Mouse (Mus musculus) spleen, adult 2 months (tissue): ENCODE data around the gene Padi6. TPM values are rescaled to one million over a fixed set of nuclear protein-coding genes. Genes with fewer than 3 reads are reported as not detected.

ENCODE experiments used
- DNase-seq, 2 experiments: peaks; one replicate each; pipeline versions ENCODE4 v3.0.0 to v3.0.0-alpha.2; 2012 to 2021; ENCODE audit warnings: low spot score in 2 of 2, low read depth in 1 of 2
- H3K27ac ChIP-seq: fragments of 200-500 bp; 2 replicates; pipeline ENCODE4 v1.5.1; 2012; ENCODE audit warnings: low read length, inconsistent platforms; ENCODE audit not compliant: insufficient read depth
- H3K27me3 ChIP-seq: fragments of 200-500 bp; 2 replicates; pipeline ENCODE4 v1.6.1; 2012; ENCODE audit warnings: mild to moderate bottlenecking, moderate library complexity, low read length, inconsistent platforms; ENCODE audit not compliant: control insufficient read depth, insufficient read depth
- H3K36me3 ChIP-seq: fragments of 200-500 bp; 2 replicates; pipeline ENCODE4 v1.6.1; 2012; ENCODE audit warnings: mild to moderate bottlenecking, low read length, inconsistent platforms; ENCODE audit not compliant: control insufficient read depth, insufficient read depth
- H3K4me1 ChIP-seq: fragments of 200-500 bp; 2 replicates; pipeline ENCODE4 v1.6.1; 2011; ENCODE audit warnings: inconsistent platforms; ENCODE audit not compliant: control insufficient read depth, insufficient read depth, insufficient read length
- H3K4me3 ChIP-seq: fragments of 200-500 bp; 2 replicates; pipeline ENCODE4 v1.5.1; 2011; ENCODE audit warnings: mild to moderate bottlenecking, inconsistent platforms; ENCODE audit not compliant: insufficient read depth, insufficient read length; ENCODE audit errors: extremely low read depth
- CTCF ChIP-seq: fragments of 200-500 bp; IDR thresholded peaks from 2 replicates; pipeline ENCODE4 v1.5.1; 2011; ENCODE audit warnings: mild to moderate bottlenecking, inconsistent platforms; ENCODE audit not compliant: insufficient read depth, insufficient read length, insufficient replicate concordance; ENCODE audit errors: extremely low read depth
- POLR2A ChIP-seq: fragments of 200-500 bp; IDR thresholded peaks from 2 replicates; pipeline ENCODE4 v1.6.1; 2011; ENCODE audit warnings: low read depth, low read length, inconsistent platforms
- WGBS: fragments of 180-500 bp; shearing (Covaris S2); methylation state at CpG from one replicate; pipeline ENCODE4 v1.1.7; 2018; 5-methylcytosine and 5-hydroxymethylcytosine counted together
- polyA plus RNA-seq: library from polyadenylated mRNA; depleted of rRNA; stranded (reverse); fragments of >200 nt; gene quantifications from 2 replicates; pipeline ENCODE4 v1.2.3, GENCODE M21; 2012; rRNA removed

Padi6 gene
- polyA plus RNA-seq: 0.05 and 0.09 TPM in 2 replicates

DNA sequence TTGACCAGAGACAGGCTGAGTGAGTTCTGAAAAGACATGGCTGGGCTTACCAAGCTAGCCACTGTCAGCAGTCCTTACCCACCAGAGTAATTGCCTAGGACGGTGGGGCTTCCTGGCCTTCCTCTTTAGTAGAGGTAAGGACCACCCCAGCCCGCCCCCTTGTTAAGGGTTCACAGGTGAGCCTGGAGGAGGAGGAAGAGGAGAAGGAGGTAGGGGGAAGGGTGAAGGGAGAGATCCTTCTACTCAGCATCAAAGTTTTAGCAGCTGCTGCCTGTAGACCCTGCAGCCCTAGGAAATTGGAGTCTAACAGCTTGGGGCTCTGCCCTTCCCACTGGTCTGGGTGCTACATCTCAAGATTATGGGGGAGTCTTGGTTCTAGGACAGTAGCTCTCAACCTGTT lies at the start of gene Padi6:
TSS of gene Padi6 (minus strand) at position 101 of the 400 bp plus-strand sequence.
- Histone ChIP-seq H3K4me3 (no peak within 1 kb of the TSS), H3K27ac (no peak within 1 kb of the TSS), H3K36me3 (no peaks in the 10 kb centered on the region), H3K4me1 (peaks cover 9% of the 10 kb centered on the region; the same call in 1 of the 2 replicates), H3K27me3 (no peaks in the 10 kb centered on the region)
- TF ChIP-seq CTCF (no peak), POLR2A (no peak)
- 86% methylated on average over 2 of the region's 2 CpGs for WGBS
- DNase-seq: no peak

DNA sequence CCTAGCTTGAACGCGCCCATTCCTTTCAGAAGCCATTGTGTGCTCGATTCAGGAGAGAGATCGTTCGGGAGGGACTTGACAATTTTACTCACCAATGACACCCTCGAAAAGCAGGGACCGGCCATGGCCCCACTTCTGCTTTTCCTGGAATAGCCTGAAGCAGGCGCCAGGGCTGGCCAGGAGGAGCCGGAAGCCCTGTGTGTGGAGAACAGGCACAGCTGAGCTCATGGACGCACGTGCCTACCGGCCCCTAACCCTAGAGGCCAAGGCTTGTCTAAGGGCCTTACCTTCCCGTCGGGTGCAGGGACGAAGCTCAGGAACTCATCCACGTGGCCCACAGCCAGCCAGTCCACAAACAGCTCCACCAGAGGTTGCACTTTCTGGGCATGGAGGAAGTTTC lies 48.6 kb upstream of the Padi6 start:
- Histone ChIP-seq H3K27ac (no peak overlapping the region), H3K27me3 (no peaks in the 10 kb centered on the region), H3K36me3 (no peaks in the 10 kb centered on the region), H3K4me3 (no peak overlapping the region), H3K4me1 (no peaks in the 10 kb centered on the region)
- no peak for DNase-seq
- TF ChIP-seq POLR2A (no peak), CTCF (no peak)
- 80% methylated on average over 16 of the region's 16 CpGs for WGBS

DNA sequence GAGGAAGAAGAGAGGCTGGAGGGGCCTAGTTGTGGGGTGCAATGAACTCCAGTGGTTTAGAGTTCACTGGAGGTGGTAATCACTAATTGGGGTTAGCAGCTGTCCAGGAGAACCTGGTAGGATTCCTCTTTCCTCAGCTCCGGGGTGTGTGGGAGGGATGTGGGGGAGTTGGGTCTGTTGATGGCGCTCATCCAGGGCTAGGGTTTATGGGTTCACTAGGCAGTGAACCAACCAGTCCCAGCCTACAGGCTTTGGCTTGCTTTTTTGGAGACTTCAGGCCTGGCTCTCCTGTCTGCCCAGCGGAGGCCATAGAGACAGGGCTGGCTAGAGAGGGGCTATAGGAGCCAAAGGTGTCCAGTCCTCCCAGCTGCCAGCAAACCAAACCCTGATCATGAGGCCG lies 47.5 kb upstream of the Padi6 start:
- Histone ChIP-seq H3K4me1 (no peaks in the 10 kb centered on the region), H3K36me3 (no peaks in the 10 kb centered on the region), H3K27ac (no peak overlapping the region), H3K4me3 (no peak overlapping the region), H3K27me3 (no peaks in the 10 kb centered on the region)
- 85% methylated on average over 4 of the region's 4 CpGs for WGBS
- DNase-seq: no peak
- TF ChIP-seq POLR2A (no peak), CTCF (no peak)

DNA sequence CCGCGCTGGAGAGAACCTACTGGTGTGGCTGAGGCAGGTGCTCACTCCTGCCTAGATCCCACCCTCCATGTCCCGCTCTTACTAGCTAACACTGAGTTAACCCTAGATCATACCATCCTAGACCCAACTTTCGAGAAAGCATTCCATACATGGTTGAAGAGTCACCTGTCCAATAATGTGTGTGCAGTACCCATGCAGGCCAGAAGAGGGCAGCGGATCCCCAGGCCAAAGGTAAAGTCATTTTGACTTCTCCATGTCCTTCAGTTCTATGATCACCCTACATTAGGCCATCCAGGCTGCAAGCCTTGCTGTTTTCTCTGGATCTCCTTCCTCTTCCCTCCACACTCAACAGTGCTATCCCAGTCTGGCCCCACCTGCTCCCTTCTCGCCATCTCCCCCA lies 46.5 kb upstream of the Padi6 start:
- WGBS: 63% methylated on average over 6 of the region's 6 CpGs
- Histone ChIP-seq H3K27ac (no peak overlapping the region), H3K36me3 (no peaks in the 10 kb centered on the region), H3K4me3 (no peak overlapping the region), H3K4me1 (no peaks in the 10 kb centered on the region), H3K27me3 (no peaks in the 10 kb centered on the region)
- peak; percentile 21 to 68 for DNase-seq
- TF ChIP-seq POLR2A (no peak), CTCF (peak; percentile 73; the same call in 1 of the 2 replicates)

DNA sequence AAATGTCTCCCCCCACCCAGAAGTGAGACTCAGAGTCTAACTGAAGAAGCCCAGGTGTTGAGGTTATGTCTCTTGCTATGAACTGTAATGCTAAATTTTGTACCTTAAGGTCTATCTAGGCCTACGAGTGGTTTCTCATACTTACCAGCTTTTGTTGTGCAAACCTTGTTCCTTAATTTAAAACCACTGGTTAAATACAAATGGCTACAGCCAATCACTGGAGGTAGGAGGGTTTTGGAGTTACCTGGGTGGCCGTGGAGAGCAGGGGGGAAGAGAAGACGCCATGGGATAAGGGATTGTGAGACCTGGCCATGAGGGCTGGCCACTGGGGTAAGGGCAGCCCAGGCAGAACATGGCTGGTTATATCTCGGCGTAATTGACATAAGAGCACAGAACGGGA lies 45.8 kb upstream of the Padi6 start:
- no peak overlapping the region for H3K4me3 ChIP-seq
- DNase-seq: no peak

DNA sequence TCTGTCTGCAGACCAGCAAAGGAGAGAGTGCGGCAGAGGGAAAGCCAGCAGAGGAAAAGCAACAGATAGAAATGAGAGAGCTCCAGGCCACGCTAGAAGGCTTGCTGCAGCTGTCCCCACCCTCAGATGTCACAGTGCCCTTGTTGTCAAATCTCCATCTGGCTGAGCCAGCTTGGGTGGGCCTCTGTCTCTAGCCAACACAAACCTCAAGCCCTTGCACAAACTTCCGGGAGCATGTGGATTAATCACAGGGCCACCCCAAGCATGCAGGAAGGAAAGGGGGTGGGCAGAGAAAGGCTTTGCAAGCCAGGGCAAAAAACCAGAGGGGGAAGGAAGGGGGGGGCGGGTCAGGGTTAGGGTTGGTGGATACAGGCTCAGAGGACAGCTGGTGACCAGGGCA lies 45.0 kb upstream of the Padi6 start:
- H3K4me3 ChIP-seq: no peak overlapping the region

More for the DNA sequence above, 45.8 kb upstream of the Padi6 start:
- Histone ChIP-seq H3K36me3 (no peaks in the 10 kb centered on the region), H3K27ac (no peak overlapping the region), H3K27me3 (no peaks in the 10 kb centered on the region), H3K4me1 (no peaks in the 10 kb centered on the region)
- TF ChIP-seq POLR2A (no peak), CTCF (no peak)
- 51% methylated on average over 6 of the region's 6 CpGs for WGBS

DNA sequence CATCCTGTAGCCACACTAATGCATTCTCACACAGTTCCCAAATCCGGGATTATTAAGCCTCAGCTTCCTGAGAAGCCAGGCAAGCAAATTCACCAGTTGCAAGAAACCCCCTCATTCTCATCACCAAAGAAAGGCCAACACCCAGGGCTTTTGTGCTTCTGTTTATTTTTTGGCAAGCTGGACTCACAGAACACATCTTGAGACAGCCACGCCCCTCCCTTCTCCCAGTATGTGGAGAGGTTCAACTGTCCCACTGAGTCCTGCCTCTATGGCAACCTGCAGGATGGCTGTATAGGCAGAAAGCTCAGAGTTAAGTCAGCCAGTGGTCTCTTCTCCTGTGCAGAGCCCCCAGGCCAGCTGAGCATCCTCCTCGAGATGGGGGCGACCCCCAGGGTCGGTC lies 42.8 kb upstream of the Padi6 start:
- WGBS: 84% methylated on average over 5 of the region's 5 CpGs
- Histone ChIP-seq H3K27ac (no peak overlapping the region), H3K4me1 (no peaks in the 10 kb centered on the region; the same call in 1 of the 2 replicates), H3K27me3 (no peaks in the 10 kb centered on the region), H3K36me3 (no peaks in the 10 kb centered on the region), H3K4me3 (no peak overlapping the region)
- no peak for TF ChIP-seq CTCF
- no peak for DNase-seq

More for the DNA sequence above, 45.0 kb upstream of the Padi6 start:
- 22% methylated on average over 3 of the region's 4 CpGs for WGBS
- Histone ChIP-seq H3K27ac (no peak overlapping the region), H3K36me3 (no peaks in the 10 kb centered on the region), H3K4me1 (no peaks in the 10 kb centered on the region; the same call in 1 of the 2 replicates), H3K27me3 (no peaks in the 10 kb centered on the region)
- TF ChIP-seq POLR2A (no peak), CTCF (no peak)
- DNase-seq: no peak
